Mouse (Mus musculus): ENCODE data around the gene Cyb5r4.

DNA sequence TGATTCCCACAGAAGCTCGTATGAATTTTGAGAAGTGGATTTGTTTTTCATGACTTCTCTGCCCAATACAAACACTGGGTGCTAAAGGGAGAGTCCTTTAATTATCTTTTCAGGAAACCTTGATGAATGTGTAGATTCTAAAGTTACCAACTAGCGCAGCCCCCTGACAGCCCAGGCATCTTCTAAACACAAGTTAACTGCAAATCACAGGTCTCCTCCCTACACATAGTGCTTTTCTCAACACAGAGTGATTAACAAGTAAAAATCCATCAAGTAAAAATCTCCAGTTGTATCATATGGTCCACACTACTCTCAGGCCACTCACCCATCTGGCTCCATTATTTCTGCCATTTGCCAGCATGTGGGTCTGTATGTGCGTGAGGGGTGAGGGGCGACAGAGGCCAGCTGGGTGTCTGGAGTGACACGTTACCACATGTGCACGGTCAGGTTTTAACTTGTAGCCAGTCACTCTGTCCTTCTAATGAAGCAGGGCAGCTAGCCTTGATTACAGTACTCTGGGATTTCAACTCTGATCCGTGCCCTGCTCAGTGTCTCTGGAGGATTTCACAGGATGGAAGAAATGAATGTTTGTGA lies 35.0 kb upstream of the Cyb5r4 start:
- TF ChIP-seq MAFK (IDR thresholded peaks at IDR 0.05; ENCODE audit: insufficient read depth, low read depth, low read length) (no peak), CHD2 (IDR thresholded peaks at IDR 0.05; ENCODE audit: low read depth, low read length) (no peak), HCFC1 (IDR thresholded peaks at IDR 0.05; ENCODE audit: borderline replicate concordance, insufficient read depth, low read length) (no peak), ZC3H11A (IDR thresholded peaks at IDR 0.05; ENCODE audit: borderline replicate concordance, low read depth, low read length) (no peak), ZNF384 (IDR thresholded peaks at IDR 0.05; ENCODE audit: low read depth, low read length) (no peak)

Data from ES-E14 (cell line).